ENCODE assay signal across 29 mouse cellular contexts in the genomic region with DNA sequence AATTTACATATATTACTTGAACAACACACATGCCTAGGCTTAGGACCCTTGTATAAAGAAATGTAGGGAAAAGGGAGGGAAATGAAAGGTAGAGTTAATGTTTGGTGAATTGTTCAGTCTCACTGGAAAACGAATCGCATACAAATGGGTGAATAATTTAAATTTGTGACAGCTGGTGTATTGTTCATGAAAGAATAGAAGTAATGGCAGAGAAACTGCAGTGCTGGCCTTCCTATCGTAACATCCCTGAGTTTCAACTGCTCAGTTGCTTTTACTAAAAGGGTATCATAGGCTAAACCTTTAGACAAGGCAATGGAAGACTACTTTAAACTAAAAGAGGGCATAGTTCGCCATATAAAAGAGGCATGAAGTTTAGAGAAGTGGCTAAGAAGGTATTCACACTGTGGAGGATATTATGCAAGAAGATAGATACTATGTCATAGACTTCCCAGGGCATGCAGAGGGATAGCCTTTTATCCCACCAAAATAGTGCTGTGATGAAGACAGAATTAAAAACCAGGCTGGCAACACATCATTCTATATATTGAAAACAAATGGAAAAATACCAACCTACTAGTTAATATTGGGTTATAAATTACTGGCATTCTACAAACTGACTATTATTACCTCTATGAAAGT.
DNase-seq lines count a peak whose midpoint lies in the region; ATAC-seq and TF ChIP-seq lines count a peak whose summit lies in the region.
"Had no signal": no experiment of that assay in that cellular context is flagged by ENCODE, and none has a peak within 500 bp of the region (broad histone marks: within the 10 kb centered on the region; RNA-seq: fewer than 3 reads in every experiment).

No protein-coding gene starts in this region.

- no peak for TF ChIP-seq CTCF in forebrain, postnatal 0 days (IDR thresholded peaks at IDR 0.05; ENCODE audit: low read depth)

- WGBS in forebrain, embryonic 13.5 days: 29% methylated on average over 4 of the region's 4 CpGs
- 27% methylated on average over 4 of the region's 4 CpGs for WGBS in forebrain, postnatal 0 days
- WGBS in hindbrain, embryonic 12.5 days: 40% methylated on average over 4 of the region's 4 CpGs
- WGBS in hindbrain, embryonic 14.5 days: 17% methylated on average over 4 of the region's 4 CpGs
- WGBS in kidney, embryonic 16.5 days: 85% methylated on average over 4 of the region's 4 CpGs

- H3K9ac ChIP-seq in forebrain, embryonic 13.5 days: no peak overlapping the region
- no peak overlapping the region for H3K9ac ChIP-seq in forebrain, postnatal 0 days
- H3K9ac ChIP-seq in hindbrain, embryonic 12.5 days: no peak overlapping the region
- H3K9ac ChIP-seq in hindbrain, embryonic 14.5 days: no peak overlapping the region
- H3K9ac ChIP-seq in kidney, embryonic 16.5 days (replicated peaks; ENCODE audit: low read length): no peak overlapping the region
- H3K9ac ChIP-seq: embryonic facial prominence, embryonic 12.5 days; heart, embryonic 12.5 days; limb, embryonic 15.5 days; liver, embryonic 13.5 days had no signal

- no peak overlapping the region for H3K4me2 ChIP-seq in forebrain, embryonic 13.5 days
- no peak overlapping the region for H3K4me2 ChIP-seq in forebrain, postnatal 0 days (ENCODE audit: low read depth)
- H3K4me2 ChIP-seq in hindbrain, embryonic 12.5 days (replicated peaks): no peak overlapping the region
- H3K4me2 ChIP-seq in hindbrain, embryonic 14.5 days (replicated peaks): no peak overlapping the region
- no peak overlapping the region for H3K4me2 ChIP-seq in kidney, embryonic 16.5 days (replicated peaks; ENCODE audit: low read depth, low read length)
- H3K4me2 ChIP-seq: embryonic facial prominence, embryonic 12.5 days; heart, embryonic 12.5 days; limb, embryonic 15.5 days; liver, embryonic 13.5 days had no signal

- no peak overlapping the region for H3K27ac ChIP-seq in forebrain, embryonic 13.5 days
- H3K27ac ChIP-seq in forebrain, postnatal 0 days (ENCODE audit: low read depth, low read length): no peak overlapping the region
- no peak overlapping the region for H3K27ac ChIP-seq in hindbrain, embryonic 12.5 days
- H3K27ac ChIP-seq in hindbrain, embryonic 14.5 days: no peak overlapping the region
- H3K27ac ChIP-seq in kidney, embryonic 16.5 days (ENCODE audit: low read length): no peak overlapping the region
- H3K27ac ChIP-seq: embryonic facial prominence, embryonic 12.5 days; heart, adult 2 months; limb, embryonic 10.5 days; limb, embryonic 15.5 days; liver, embryonic 13.5 days; macrophage had no signal

- no peaks in the 10 kb centered on the region for H3K36me3 ChIP-seq in forebrain, embryonic 13.5 days (ENCODE audit: poor library complexity, severe bottlenecking)
- H3K36me3 ChIP-seq in forebrain, postnatal 0 days (ENCODE audit: insufficient read depth): no peaks in the 10 kb centered on the region
- no peaks in the 10 kb centered on the region for H3K36me3 ChIP-seq in hindbrain, embryonic 12.5 days
- no peaks in the 10 kb centered on the region for H3K36me3 ChIP-seq in hindbrain, embryonic 14.5 days (replicated peaks; ENCODE audit: control insufficient read depth, insufficient read depth)
- no peaks in the 10 kb centered on the region for H3K36me3 ChIP-seq in kidney, embryonic 16.5 days (ENCODE audit: insufficient read depth, low read length)
- H3K36me3 ChIP-seq: embryonic facial prominence, embryonic 12.5 days; heart, embryonic 12.5 days; limb, embryonic 10.5 days; limb, embryonic 15.5 days; liver, embryonic 13.5 days had no signal

- DNase-seq in forebrain, postnatal 0 days: no peak
- DNase-seq in hindbrain, embryonic 14.5 days (ENCODE audit: low spot score): no peak
- DNase-seq in retina, embryonic 14.5 days (ENCODE audit: low spot score): peak; percentile 20
- no peak for DNase-seq in retina, postnatal 1 day
- DNase-seq in cerebellum, adult 8-10 months: no peak
- DNase-seq: adrenal gland, postnatal 14 days; cerebellum, adult 11-12 months; cerebellum, postnatal 10 days; heart, adult 2 months; heart, postnatal 4 days; kidney, adult 9 months; kidney, postnatal 14 days; layer of hippocampus, adult 9-11 months; liver, embryonic 13.5 days; lung, adult 18-20 months; right cerebral cortex, postnatal 25 days; thymus, postnatal 14 days had no signal

- 0 out of 2 replicates have a peak, but pooled peaks have one; percentile 21 for ATAC-seq in forebrain, embryonic 13.5 days
- no peak for ATAC-seq in forebrain, postnatal 0 days
- ATAC-seq in hindbrain, embryonic 12.5 days (ENCODE audit: low FRiP score): peak; percentile 60; the same call in 1 of the 2 replicates
- no peak for ATAC-seq in hindbrain, embryonic 14.5 days (ENCODE audit: low FRiP score)
- no peak for ATAC-seq in kidney, embryonic 16.5 days (ENCODE audit: low FRiP score, low TSS enrichment)
- ATAC-seq: intestine, postnatal 0 days; lung, postnatal 0 days; Patski had no signal

- no peaks in the 10 kb centered on the region for H3K9me3 ChIP-seq in forebrain, embryonic 13.5 days (replicated peaks)
- no peaks in the 10 kb centered on the region for H3K9me3 ChIP-seq in forebrain, postnatal 0 days (ENCODE audit: low read length)
- no peaks in the 10 kb centered on the region for H3K9me3 ChIP-seq in hindbrain, embryonic 12.5 days (replicated peaks)
- no peaks in the 10 kb centered on the region for H3K9me3 ChIP-seq in hindbrain, embryonic 14.5 days (ENCODE audit: control insufficient read depth, low read length)
- H3K9me3 ChIP-seq in kidney, embryonic 16.5 days (ENCODE audit: low read length): no peaks in the 10 kb centered on the region
- H3K9me3 ChIP-seq: embryonic facial prominence, embryonic 12.5 days; heart, embryonic 12.5 days; limb, embryonic 10.5 days; limb, embryonic 15.5 days; liver, embryonic 13.5 days had no signal

- peaks cover 11% of the 10 kb centered on the region; the same call in 1 of the 2 replicates for H3K4me1 ChIP-seq in forebrain, embryonic 13.5 days
- no peaks in the 10 kb centered on the region for H3K4me1 ChIP-seq in forebrain, postnatal 0 days (ENCODE audit: insufficient read depth)
- H3K4me1 ChIP-seq in hindbrain, embryonic 12.5 days: peaks cover 3% of the 10 kb centered on the region; the same call in 1 of the 2 replicates
- H3K4me1 ChIP-seq in hindbrain, embryonic 14.5 days (replicated peaks; ENCODE audit: control insufficient read depth, insufficient read depth, low read length): no peaks in the 10 kb centered on the region
- H3K4me1 ChIP-seq in kidney, embryonic 16.5 days (ENCODE audit: insufficient read depth, low read length): no peaks in the 10 kb centered on the region
- H3K4me1 ChIP-seq: embryonic facial prominence, embryonic 12.5 days; heart, embryonic 12.5 days; limb, embryonic 10.5 days; limb, embryonic 15.5 days; liver, embryonic 13.5 days had no signal

- no peaks in the 10 kb centered on the region for H3K27me3 ChIP-seq in forebrain, embryonic 13.5 days
- no peaks in the 10 kb centered on the region for H3K27me3 ChIP-seq in forebrain, postnatal 0 days (ENCODE audit: insufficient read depth, low read length)
- no peaks in the 10 kb centered on the region for H3K27me3 ChIP-seq in hindbrain, embryonic 12.5 days
- no peaks in the 10 kb centered on the region for H3K27me3 ChIP-seq in hindbrain, embryonic 14.5 days (ENCODE audit: control insufficient read depth, insufficient read depth, low read length)
- no peaks in the 10 kb centered on the region for H3K27me3 ChIP-seq in kidney, embryonic 16.5 days (ENCODE audit: insufficient read depth, low read length)
- H3K27me3 ChIP-seq: embryonic facial prominence, embryonic 12.5 days; heart, embryonic 12.5 days; limb, embryonic 15.5 days; liver, embryonic 13.5 days; Patski had no signal

- H3K4me3 ChIP-seq in forebrain, embryonic 13.5 days: no peak overlapping the region
- no peak overlapping the region for H3K4me3 ChIP-seq in forebrain, postnatal 0 days (ENCODE audit: low read depth, low read length)
- no peak overlapping the region for H3K4me3 ChIP-seq in hindbrain, embryonic 12.5 days
- no peak overlapping the region for H3K4me3 ChIP-seq in hindbrain, embryonic 14.5 days (replicated peaks; ENCODE audit: low read length)
- no peak overlapping the region for H3K4me3 ChIP-seq in kidney, embryonic 16.5 days (ENCODE audit: low read length)
- H3K4me3 ChIP-seq: embryonic facial prominence, embryonic 12.5 days; heart, adult 2 months; heart, embryonic 12.5 days; limb, embryonic 10.5 days; limb, embryonic 15.5 days; liver, embryonic 13.5 days; myocyte had no signal

Comparison
In these comparisons a context has a peak if more than half of its experiments do, and no peak if none do; other contexts are left out.
1. ATAC-seq: peak in forebrain, embryonic 13.5 days (single experiment) and hindbrain, embryonic 12.5 days (single experiment); none in forebrain, postnatal 0 days (single experiment), hindbrain, embryonic 14.5 days (single experiment) and kidney, embryonic 16.5 days (single experiment).